Mouse (Mus musculus) G1E (cell line): ENCODE measurements around the gene Bzw1. TPM values are rescaled to one million over a fixed set of nuclear protein-coding genes. Genes with fewer than 3 reads are reported as not detected.

Source experiments
- ATAC-seq: 2 replicates; pipeline ENCODE4 v1.8.0; 2016; ENCODE audit warnings: mild to moderate bottlenecking; ENCODE audit not compliant: insufficient number of reproducible peaks, poor library complexity, low FRiP score, severe bottlenecking; ENCODE audit errors: extremely low read depth
- DNase-seq: peaks from one replicate; pipeline ENCODE4 v3.0.0; 2012; ENCODE audit warnings: low spot score
- H3K27me3 ChIP-seq: 2 replicates; pipeline ENCODE4 v1.6.1; 2012; ENCODE audit warnings: mild to moderate bottlenecking, low read length, inconsistent platforms; ENCODE audit not compliant: insufficient read depth
- H3K36me3 ChIP-seq: replicated peaks from 2 replicates; pipeline ENCODE3; 2012; ENCODE audit warnings: mild to moderate bottlenecking, inconsistent platforms
- H3K4me1 ChIP-seq: 2 replicates; pipeline ENCODE4 v1.6.1; 2012; ENCODE audit warnings: low read depth, low read length, inconsistent platforms, mixed read lengths; ENCODE audit not compliant: insufficient read depth
- H3K4me3 ChIP-seq: 2 replicates; pipeline ENCODE4 v1.5.1; 2012; ENCODE audit warnings: low read depth, mild to moderate bottlenecking, inconsistent platforms, low read length, moderate library complexity, mixed read lengths
- H3K9me3 ChIP-seq: replicated peaks from 2 replicates; pipeline ENCODE4 v1.6.1; 2012; ENCODE audit warnings: inconsistent platforms
- CTCF ChIP-seq: IDR thresholded peaks from 2 replicates; pipeline ENCODE4 v1.5.1; 2012; ENCODE audit warnings: low read depth, low read length, inconsistent platforms, mixed read lengths
- GATA1 ChIP-seq: IDR thresholded peaks from 2 replicates; pipeline ENCODE4 v1.6.1; 2012; ENCODE audit warnings: borderline replicate concordance, low read length, inconsistent platforms, mixed read lengths
- GATA2 ChIP-seq: IDR thresholded peaks from 2 replicates; pipeline ENCODE4 v1.6.1; 2012; ENCODE audit warnings: low read depth, low read length, inconsistent platforms, borderline replicate concordance
- POLR2AphosphoS5 ChIP-seq: IDR thresholded peaks from 2 replicates; pipeline ENCODE4 v1.6.1; 2012; ENCODE audit warnings: low read depth, low read length, inconsistent platforms; ENCODE audit not compliant: insufficient replicate concordance
- TAL1 ChIP-seq: conservative IDR thresholded peaks from 2 replicates; pipeline ENCODE4 v1.6.1; 2012; ENCODE audit warnings: low read depth, low read length, inconsistent platforms, mixed read lengths
- polyA plus RNA-seq: library from polyadenylated mRNA; stranded (reverse); fragments of >175 nt; gene quantifications from 2 replicates; pipeline ENCODE4 v1.2.3, GENCODE M21; 2012
- total RNA-seq, 2 experiments: library from RNA; stranded (forward) in 1 of 2; stranded (reverse) in 1 of 2; fragments of 200-1000 nt in 1 of 2; fragments of >200 nt in 1 of 2; fragmentation: Nextera tagmentation in 1 of 2; gene quantifications; 2 replicates each; pipeline ENCODE4 v1.2.3; 2014 to 2017

The Bzw1 gene
- total and polyA plus RNA-seq, 3 experiments, result 23.4 to 664 (median 507) TPM

DNA sequence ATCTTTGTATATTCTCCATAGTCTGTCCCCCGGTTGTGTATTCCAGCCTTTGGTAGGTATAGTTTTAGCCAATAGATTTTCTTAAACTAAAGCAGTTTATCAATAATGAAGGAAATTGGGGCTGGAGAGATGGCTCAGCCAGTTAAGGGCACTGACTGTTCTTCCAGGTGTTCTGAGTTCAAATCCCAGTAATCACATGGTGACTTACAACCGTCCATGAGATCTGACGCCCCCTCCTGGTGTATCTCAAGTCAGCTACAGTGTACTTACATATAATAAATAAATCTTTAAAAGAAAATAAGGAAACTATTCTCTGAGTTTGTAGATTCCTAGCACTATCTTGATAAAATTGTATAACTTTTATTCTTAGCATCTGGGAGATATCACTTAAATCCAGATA lies 2.6 kb downstream of the Bzw1 start:
- Histone ChIP-seq H3K4me3 (no peak overlapping the region), H3K4me1 (peaks cover 58% of the 10 kb centered on the region), H3K36me3 (peaks cover 68% of the 10 kb centered on the region), H3K9me3 (no peaks in the 10 kb centered on the region), H3K27me3 (no peaks in the 10 kb centered on the region)
- DNase-seq, result no peak
- TF ChIP-seq GATA1, result no peak
- no peak for TF ChIP-seq POLR2AphosphoS5
- no peak for TF ChIP-seq TAL1
- TF ChIP-seq CTCF, result no peak
- TF ChIP-seq GATA2, result no peak
- ATAC-seq, result no peak

- no peak for TF ChIP-seq POLR2AphosphoS5
- no peak for TF ChIP-seq GATA2
- TF ChIP-seq TAL1, result no peak
- no peak for TF ChIP-seq GATA1
- TF ChIP-seq CTCF, result no peak
- no peak for ATAC-seq
- no peak for DNase-seq
These were observed 3.5 kb downstream of the Bzw1 start for GRCm38 (mm10) chr1:58396179-58396578.

DNA sequence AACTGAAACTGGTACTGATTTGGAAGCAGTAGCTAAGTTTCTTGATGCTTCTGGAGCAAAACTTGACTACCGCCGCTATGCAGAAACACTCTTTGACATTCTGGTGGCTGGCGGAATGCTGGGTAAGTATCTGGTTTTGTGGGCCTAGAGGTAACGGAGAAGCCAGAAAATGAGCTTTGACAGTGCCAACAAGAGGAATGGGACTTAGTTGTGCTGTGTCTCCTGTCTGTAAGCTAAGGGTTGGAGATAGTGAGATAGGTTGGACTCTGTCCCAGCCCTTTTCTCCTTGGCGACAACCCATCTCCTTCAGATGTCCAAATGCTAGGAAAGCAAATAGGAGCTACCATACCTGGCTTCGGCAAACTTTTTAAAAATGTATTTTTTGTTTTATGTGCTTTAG lies 5.0 kb downstream of the Bzw1 start:
- DNase-seq, result no peak
- no peaks in the 10 kb centered on the region for H3K9me3 ChIP-seq
- no peak overlapping the region for H3K4me3 ChIP-seq
- H3K36me3 ChIP-seq, result peaks cover 84% of the 10 kb centered on the region
- no peak for TF ChIP-seq GATA1
- TF ChIP-seq TAL1, result no peak
- TF ChIP-seq POLR2AphosphoS5, result no peak
- TF ChIP-seq GATA2, result no peak
- TF ChIP-seq CTCF, result no peak
- no peak for ATAC-seq
- no peaks in the 10 kb centered on the region for H3K27me3 ChIP-seq
- H3K4me1 ChIP-seq, result peaks cover 54% of the 10 kb centered on the region

More at GRCm38 (mm10) chr1:58396179-58396578, 3.5 kb downstream of the Bzw1 start:
- H3K4me3 ChIP-seq, result no peak overlapping the region
- peaks cover 56% of the 10 kb centered on the region for H3K4me1 ChIP-seq
- no peaks in the 10 kb centered on the region for H3K27me3 ChIP-seq
- peaks cover 69% of the 10 kb centered on the region for H3K36me3 ChIP-seq
- H3K9me3 ChIP-seq, result no peaks in the 10 kb centered on the region

GRCm38 (mm10) chr1:58401396-58401795 lies 8.7 kb downstream of the Bzw1 start:
- ATAC-seq (no peak), DNase-seq (no peak)
- Histone ChIP-seq H3K4me1 (peaks cover 35% of the 10 kb centered on the region), H3K4me3 (no peak overlapping the region), H3K9me3 (no peaks in the 10 kb centered on the region), H3K36me3 (peaks cover 89% of the 10 kb centered on the region), H3K27me3 (no peaks in the 10 kb centered on the region)
- no peak for TF ChIP-seq POLR2AphosphoS5
- no peak for TF ChIP-seq GATA2
- TF ChIP-seq CTCF, result no peak
- TF ChIP-seq TAL1, result no peak
- no peak for TF ChIP-seq GATA1

- Histone ChIP-seq H3K4me3 (no peak overlapping the region), H3K27me3 (no peaks in the 10 kb centered on the region), H3K9me3 (no peaks in the 10 kb centered on the region), H3K4me1 (peaks cover 16% of the 10 kb centered on the region), H3K36me3 (peaks cover 88% of the 10 kb centered on the region)
- DNase-seq (no peak), ATAC-seq (no peak)
- TF ChIP-seq POLR2AphosphoS5 (no peak), GATA1 (no peak), CTCF (no peak), TAL1 (no peak), GATA2 (no peak)
These were observed 11.0 kb downstream of the Bzw1 start for GRCm38 (mm10) chr1:58403745-58404144.

GRCm38 (mm10) chr1:58407321-58407720 lies 14.6 kb downstream of the Bzw1 start:
- H3K4me1 ChIP-seq, result peaks cover 12% of the 10 kb centered on the region; the same call in 1 of the 2 replicates
- ATAC-seq, result no peak
- H3K4me3 ChIP-seq, result no peak overlapping the region
- peaks cover 86% of the 10 kb centered on the region for H3K36me3 ChIP-seq
- TF ChIP-seq POLR2AphosphoS5 (no peak), TAL1 (no peak)
- no peaks in the 10 kb centered on the region for H3K27me3 ChIP-seq
- DNase-seq, result no peak
- H3K9me3 ChIP-seq, result no peaks in the 10 kb centered on the region

DNA sequence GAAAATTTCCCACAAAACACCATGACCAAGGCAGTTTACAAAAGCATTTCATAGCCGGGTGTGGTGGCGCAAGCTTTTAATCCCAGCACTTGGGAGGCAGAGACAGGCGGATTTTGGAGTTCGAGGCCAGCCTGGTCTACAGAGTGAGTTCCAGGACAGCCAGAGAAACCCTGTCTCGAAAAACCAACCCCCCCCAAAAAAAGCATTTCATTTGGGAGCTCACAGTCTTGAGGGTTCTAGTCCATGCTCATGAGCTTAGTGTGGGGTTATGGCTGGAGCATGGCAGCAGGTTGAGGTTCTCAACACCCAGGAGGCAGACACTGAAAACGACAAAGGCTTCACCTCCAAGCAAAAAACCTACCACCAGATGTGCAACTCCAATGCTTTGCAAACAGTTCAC lies 15.4 kb downstream of the Bzw1 start:
- DNase-seq (no peak), ATAC-seq (no peak)
- Histone ChIP-seq H3K27me3 (no peaks in the 10 kb centered on the region), H3K4me3 (no peak overlapping the region), H3K36me3 (peaks cover 86% of the 10 kb centered on the region), H3K9me3 (no peaks in the 10 kb centered on the region), H3K4me1 (peaks cover 10% of the 10 kb centered on the region; the same call in 1 of the 2 replicates)
- TF ChIP-seq GATA2 (no peak), TAL1 (no peak), GATA1 (no peak), CTCF (no peak), POLR2AphosphoS5 (no peak)
